Mouse (Mus musculus) CH12.LX (cell line): ENCODE data around the gene Stpg1.

Experiments used
- CTCF ChIP-seq, 2 experiments: IDR thresholded peaks in 1 of 2; conservative IDR thresholded peaks in 1 of 2; 2 replicates each; pipeline ENCODE4 v1.5.1; 2011 to 2012; ENCODE audit warnings: low read depth in 2 of 2, low read length in 2 of 2, improper control_type of control experiment in 1 of 2, inconsistent platforms in 1 of 2, mild to moderate bottlenecking in 1 of 2, moderate library complexity in 1 of 2
- E2F4 ChIP-seq: IDR thresholded peaks from 2 replicates; pipeline ENCODE4 v1.6.1; 2011; ENCODE audit warnings: low read depth, low read length, improper control_type of control experiment; ENCODE audit not compliant: insufficient replicate concordance
- EP300 ChIP-seq: IDR thresholded peaks from 2 replicates; pipeline ENCODE4 v1.6.1; 2011; ENCODE audit warnings: low read length, improper control_type of control experiment
- GABPA ChIP-seq: IDR thresholded peaks from 2 replicates; pipeline ENCODE4 v1.6.1; 2012; ENCODE audit warnings: low read depth, low read length, improper control_type of control experiment, inconsistent platforms; ENCODE audit not compliant: insufficient replicate concordance
- KAT2A ChIP-seq: IDR thresholded peaks from 2 replicates; pipeline ENCODE4 v1.6.1; 2012; ENCODE audit warnings: low read length, improper control_type of control experiment, inconsistent platforms; ENCODE audit not compliant: insufficient replicate concordance
- MAFK ChIP-seq: IDR thresholded peaks from 2 replicates; pipeline ENCODE4 v1.6.1; 2011; ENCODE audit warnings: low read length, improper control_type of control experiment; ENCODE audit not compliant: insufficient replicate concordance
- MAX ChIP-seq: IDR thresholded peaks from 2 replicates; pipeline ENCODE4 v1.6.1; 2011; ENCODE audit warnings: low read length, improper control_type of control experiment
- MAZ ChIP-seq: IDR thresholded peaks from 2 replicates; pipeline ENCODE4 v1.6.1; 2012; ENCODE audit warnings: low read depth, mild to moderate bottlenecking, inconsistent platforms, low read length, improper control_type of control experiment, moderate library complexity
- POLR2A ChIP-seq: IDR thresholded peaks from 2 replicates; pipeline ENCODE4 v1.6.1; 2011; ENCODE audit warnings: low read depth, mild to moderate bottlenecking, improper control_type of control experiment, low read length
- ZC3H11A ChIP-seq: IDR thresholded peaks from 2 replicates; pipeline ENCODE4 v1.6.1; 2012; ENCODE audit warnings: low read depth, mild to moderate bottlenecking, inconsistent platforms, low read length, improper control_type of control experiment
- ZKSCAN1 ChIP-seq: IDR thresholded peaks from 2 replicates; pipeline ENCODE4 v1.6.1; 2012; ENCODE audit warnings: low read depth, inconsistent platforms, low read length, improper control_type of control experiment, borderline replicate concordance
- ZNF384 ChIP-seq: IDR thresholded peaks from 2 replicates; pipeline ENCODE4 v1.6.1; 2012; ENCODE audit warnings: low read depth, low read length, improper control_type of control experiment, inconsistent platforms

- no peak for TF ChIP-seq POLR2A
- no peak for TF ChIP-seq CTCF (conservative IDR thresholded peaks at IDR 0.05 in 1 of 2, IDR thresholded peaks at IDR 0.05 in 1 of 2; ENCODE audit: low read depth in 2 of 2, low read length in 2 of 2)
- no peak for TF ChIP-seq KAT2A
- TF ChIP-seq ZKSCAN1: no peak
- TF ChIP-seq ZC3H11A: no peak
- TF ChIP-seq MAX: no peak
- TF ChIP-seq MAFK: no peak
- TF ChIP-seq EP300: no peak
- TF ChIP-seq E2F4: no peak
- no peak for TF ChIP-seq MAZ
- no peak for TF ChIP-seq GABPA
- no peak for TF ChIP-seq ZNF384
Measured at GRCm38 (mm10) chr4:135546793-135547192, 52.2 kb downstream of the Stpg1 start.
